Mouse (Mus musculus) T-helper 1 cell (primary cell): ENCODE data around the gene Utp6.

Experiments
- in situ Hi-C: fragments of 300-600 bp; cut with MboI, MseI; formaldehyde crosslinking; loops from one replicate; pipeline ENCODE4 v1.15.1; 2025; ENCODE audit warnings: high pct_unique_total_duplicates

Gene Utp6

GRCm38 (mm10) chr11:79884784-79885183 lies 77.4 kb downstream of the Utp6 start:
- in situ Hi-C loops = no loop called here
